Mouse (Mus musculus) cerebellum, adult 11-12 months (tissue): ENCODE data around the gene Tmem159.

Experiments used
- DNase-seq: peaks from one replicate; pipeline ENCODE4 v3.0.0; 2022

Gene Tmem159

DNA sequence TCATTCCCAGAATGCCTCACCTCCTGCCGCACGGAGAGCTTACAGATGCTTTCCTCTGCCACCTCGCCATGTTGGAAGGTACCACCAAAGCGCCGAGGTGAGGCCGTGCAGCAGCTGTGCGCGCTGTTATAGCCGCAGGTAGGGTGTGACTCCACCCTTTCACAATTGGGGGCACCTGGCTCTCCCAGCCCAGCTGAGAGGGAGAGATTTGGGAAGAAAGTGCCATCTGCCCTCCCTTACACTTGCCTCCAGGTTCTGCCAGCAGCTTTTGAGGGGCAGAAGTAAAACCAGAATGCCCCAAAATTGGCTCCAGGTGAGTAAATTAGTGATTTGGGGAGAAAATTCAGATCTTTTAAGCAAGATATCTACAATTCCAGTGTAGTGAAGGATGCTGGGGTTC, 43.0 kb downstream of the Tmem159 start, which contains the start of gene Zp2:
Gene Zp2, minus strand, starts transcription at position 101 of the 400 bp plus-strand sequence.
- DNase-seq, result no peak

- no peak for DNase-seq
These were observed 48.1 kb downstream of the Tmem159 start for GRCm38 (mm10) chr7:120150257-120150656.

DNA sequence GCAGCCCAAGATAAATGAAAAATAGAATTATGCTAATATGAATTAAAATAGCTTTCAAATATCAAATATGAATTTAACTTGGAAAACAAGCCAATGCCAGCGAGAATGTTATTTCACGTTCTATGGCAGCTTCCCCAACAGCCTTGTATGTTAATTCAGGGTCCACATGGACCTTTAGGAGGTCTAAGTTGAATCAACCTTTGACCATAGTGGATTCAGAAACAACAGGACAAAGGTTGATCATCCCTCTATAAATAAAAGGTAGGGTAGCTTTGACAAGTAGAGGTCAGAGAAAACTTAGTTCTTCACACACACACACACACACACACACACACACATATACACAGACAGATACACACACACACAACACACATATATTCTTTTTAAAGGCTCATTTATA, 48.7 kb downstream of the Tmem159 start:
- no peak for DNase-seq

GRCm38 (mm10) chr7:120156841-120157409, 54.8 kb downstream of the Tmem159 start:
- DNase-seq, result no peak

GRCm38 (mm10) chr7:120157575-120158061, 55.5 kb downstream of the Tmem159 start:
- no peak for DNase-seq

DNA sequence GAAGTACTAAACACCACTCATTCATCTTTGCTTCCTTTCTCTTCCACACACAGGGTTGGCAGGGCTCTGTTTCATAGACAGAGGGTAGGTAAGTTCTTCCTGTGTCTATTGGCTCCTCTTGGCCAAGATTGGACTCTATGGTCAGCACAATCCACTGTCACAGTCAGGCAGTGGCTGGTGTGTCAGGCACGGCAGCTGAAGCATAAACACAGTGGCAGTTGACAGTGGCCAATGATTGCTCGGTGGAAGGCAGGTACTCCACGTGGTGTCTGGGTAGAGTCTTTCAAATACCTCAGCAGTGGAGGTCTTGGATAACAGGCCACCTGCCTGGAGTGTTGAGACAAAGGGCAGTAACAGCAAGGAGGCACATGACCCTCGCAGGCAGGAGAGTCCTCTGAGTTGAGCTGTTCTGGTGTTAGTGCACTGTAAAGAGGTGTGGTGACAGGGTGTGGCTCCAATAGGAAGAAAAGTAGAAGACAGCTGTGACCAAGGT, 56.0 kb downstream of the Tmem159 start:
- no peak for DNase-seq

DNA sequence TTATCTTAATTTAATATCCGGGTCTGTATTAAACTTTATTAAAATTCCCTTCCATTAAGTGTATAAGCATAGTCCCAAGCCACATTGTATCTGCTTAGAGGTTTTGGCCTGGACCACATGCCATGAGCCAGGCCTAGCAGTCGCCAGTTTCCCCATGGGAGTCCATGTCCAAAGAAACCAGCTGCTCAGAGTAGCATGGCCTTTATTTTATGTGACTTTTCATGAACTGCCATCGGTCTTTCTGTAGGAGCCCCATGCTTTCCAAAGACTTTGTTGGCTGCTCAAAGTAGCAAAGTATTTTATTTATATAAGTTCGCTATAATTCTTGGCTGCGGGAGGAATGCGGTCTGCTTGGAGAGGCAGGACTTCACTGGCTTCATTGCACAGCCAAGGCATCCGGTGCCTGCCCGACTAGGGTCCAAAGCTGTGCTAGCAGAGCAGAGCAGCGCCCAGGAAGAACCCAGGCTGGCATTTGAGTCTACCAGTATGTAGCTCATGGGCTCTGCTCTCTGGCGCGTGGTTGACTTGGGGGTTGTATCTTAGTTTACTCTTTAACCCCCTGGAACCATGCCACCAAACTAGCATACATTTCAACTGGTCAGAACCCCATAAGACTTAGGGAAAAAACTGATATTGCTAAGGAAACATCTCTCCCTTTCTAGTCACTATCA, 61.6 kb downstream of the Tmem159 start:
- no peak for DNase-seq
